Mouse (Mus musculus) layer of hippocampus, adult 9-11 months (tissue): Measurements from ENCODE around the gene Hyal3.
"Not testable (repeated sequence)": the region's sequence is repeated elsewhere in the genome, so short reads cannot be mapped to it uniquely, and the experiment has no call there.

ENCODE experiments used
- DNase-seq: peaks from one replicate; pipeline ENCODE4 v3.0.0; 2022

Gene Hyal3

DNA sequence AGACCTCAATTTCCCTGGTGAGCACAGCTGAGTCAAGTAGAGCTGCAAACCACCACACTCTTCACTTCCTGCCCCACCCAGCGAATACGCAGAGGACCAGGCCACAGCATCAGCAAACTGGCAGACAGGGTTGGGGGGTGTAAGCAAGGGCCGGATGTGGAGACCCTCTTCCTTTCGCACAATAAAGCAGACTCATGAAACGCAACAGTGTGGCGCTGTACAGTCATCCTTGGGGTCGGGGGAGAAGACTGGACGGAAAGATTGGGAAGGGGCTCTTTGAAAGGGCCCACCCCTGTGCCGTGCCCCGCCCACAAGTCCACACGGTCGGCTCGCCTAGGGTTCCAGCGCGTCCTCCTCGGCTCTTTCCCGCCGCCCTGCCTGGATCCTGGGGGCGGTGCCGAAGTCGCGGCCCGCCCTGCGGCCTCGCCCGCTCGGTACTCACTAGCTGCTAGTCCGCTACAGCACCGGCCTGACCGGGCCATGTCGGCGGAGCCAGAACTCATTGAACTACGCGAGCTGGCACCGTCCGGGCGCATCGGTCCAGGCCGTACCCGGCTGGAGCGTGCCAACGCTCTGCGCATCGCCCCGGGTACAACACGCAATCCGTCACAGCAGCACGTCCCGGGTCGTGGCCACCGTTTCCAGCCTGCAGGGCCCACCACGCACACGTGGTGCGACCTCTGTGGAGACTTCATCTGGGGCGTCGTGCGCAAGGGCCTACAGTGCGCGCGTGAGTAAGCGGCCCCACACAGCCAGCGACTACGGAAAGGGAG, 29.3 kb upstream of the Hyal3 start, which contains the start of gene Rassf1:
Gene Rassf1 (plus strand): TSS at position 439 of the 773 bp plus-strand sequence.
- DNase-seq, result no peak

DNA sequence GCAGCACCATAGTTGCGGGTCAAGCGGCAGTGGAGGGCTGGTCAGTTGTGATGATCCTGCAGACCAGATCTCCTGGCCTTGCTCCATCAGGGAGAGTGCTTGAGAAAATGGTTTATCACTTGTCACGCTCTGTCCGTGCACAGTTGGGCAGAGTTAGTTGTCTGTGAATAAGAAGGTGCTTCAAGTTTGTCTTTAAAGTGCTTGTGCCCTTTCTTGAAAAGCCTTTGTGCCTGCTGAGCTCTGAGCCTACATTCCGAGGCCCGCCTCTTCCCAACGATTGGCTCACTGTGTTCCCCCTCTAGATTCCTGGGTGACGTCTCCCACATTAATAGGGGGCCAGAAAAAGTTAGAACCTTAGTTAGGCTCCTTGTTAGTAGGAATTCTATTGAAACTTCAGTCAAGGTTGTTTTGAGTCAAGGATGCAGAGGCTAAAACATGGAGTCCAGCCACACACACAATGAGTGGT, 28.7 kb upstream of the Hyal3 start:
- no peak for DNase-seq

DNA sequence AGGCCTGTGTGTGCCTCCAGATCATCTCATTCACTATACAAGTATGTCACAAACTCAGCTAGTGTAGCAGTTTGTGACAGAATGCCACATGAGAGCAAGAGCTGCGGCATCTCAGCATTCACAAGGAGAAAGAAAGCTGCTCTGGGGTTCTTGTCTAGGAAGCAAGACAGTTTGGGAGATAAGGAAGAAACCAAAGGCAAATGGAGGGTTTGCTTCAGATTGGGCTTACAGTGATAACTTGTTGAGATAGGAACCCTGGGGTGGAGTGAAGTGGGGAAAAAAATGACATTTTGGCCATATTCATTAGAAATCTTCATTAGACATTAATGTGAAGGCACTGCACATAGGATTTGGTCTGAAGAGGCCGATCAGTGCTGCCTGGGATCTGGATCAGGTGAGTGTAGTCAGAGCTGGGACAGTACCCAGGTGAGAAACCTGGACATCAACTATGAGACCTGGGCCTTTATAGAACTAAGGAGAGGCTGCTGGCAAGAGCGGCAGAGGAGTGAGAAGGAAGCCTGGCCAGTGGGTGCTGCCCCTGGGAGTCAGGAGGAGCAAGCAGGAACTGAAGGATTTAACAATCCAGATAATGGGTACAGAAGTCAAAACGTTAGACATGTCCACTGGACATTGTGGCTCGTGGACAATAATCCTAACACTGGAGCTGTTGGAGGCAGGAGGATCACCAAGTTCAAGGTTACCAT, 27.8 kb upstream of the Hyal3 start:
- no peak for DNase-seq

DNA sequence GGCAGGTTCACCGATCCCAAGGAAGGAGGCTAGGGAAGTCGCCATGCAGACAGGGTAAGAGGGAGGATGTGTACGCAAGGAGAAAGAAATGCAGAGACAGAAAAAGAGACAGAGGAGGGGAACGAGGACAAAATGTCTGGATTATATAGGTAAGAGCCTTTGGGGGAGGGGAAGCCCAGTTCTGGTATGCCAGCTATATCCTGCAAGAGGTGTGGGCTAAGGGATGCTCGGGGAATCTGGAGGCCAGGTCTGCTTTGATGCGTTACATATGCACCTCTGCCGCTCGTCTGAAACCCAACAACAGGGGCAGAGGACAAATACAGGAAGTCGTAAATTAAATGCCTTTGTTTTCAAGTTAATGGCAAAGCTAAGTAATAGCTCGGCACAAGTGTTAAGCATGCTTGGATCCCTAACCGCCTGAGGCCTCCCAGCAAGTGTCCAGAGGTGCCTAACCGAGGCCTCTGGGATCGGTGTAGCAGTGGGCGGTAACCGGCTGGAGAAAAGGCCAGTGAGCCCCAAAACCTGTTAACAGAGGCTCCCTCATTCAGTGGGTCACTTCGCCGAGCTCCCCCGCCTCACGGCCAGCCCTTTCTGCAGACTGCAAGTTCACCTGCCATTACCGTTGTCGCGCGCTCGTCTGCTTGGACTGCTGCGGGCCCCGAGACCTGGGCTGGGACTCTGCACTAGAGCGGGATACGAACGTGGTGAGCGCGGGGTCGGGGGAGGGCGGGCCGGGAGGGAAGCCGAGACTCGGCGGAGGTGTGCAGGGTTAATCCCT, 26.9 kb upstream of the Hyal3 start:
- DNase-seq, result no peak

DNA sequence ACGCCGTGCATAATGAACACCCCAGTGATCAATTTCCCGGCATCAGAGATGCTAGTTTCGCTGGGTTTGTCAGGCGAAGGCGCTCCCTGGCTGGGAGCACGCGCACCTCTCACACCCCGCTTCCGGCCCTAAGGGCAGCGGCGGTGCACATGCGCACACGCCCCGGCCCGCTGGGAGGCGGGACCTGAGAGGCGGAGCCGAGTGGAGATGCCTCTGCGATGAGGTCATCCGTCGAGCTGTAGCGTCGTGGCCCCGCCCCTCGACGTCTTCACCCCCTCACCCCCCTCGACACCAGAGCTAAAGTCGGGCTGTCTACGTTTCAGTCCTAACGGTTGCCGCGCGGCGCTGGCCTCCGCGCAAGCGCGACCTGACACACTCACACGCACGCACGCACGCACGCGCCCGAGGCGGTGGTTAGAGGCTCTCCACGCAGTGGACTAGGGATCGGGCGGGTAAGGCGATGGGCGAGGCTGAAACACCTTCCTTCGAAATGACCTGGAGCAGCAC, 26.2 kb upstream of the Hyal3 start:
- DNase-seq, result peak; percentile 97

DNA sequence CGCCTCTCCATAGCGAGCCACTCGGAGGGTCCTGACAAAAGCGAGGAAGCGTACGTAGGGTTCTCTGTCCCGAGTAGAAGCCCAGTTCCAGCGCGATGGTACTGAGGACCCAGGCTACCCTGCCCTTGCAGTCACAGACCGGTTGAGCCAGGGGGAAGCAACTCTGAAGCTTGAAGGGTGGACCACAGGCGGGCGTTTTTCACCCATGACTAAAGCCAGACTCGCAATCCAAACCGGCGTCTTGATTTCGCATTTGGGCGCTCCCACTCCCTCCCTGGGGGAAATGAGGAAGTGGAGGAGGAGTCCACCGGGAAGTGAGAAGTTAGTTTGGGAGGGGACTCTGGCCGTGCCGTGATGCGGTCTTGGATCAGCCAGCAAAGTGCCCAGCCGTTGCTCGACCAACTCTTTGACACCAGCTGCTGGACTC, 25.6 kb upstream of the Hyal3 start:
- DNase-seq, result no peak

DNA sequence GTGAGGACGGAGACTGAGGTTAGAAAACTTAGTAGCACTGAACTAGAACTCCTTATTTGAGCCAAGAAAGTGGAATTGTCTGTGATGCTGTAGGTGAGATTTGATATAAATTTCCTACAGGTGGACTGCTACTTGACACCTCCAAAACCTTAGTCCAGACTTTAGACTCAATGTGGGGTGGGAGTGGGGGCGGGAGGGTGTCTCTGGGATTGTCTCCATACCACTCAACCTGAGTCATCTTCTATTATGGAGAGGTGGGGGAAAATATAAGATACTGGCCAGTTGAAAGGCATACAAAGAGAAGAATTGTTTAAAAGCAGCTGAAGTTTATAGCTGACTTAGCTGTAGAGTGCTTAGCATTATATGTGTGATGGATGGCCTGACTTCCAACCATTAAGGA, 24.9 kb upstream of the Hyal3 start:
- DNase-seq, result no peak

DNA sequence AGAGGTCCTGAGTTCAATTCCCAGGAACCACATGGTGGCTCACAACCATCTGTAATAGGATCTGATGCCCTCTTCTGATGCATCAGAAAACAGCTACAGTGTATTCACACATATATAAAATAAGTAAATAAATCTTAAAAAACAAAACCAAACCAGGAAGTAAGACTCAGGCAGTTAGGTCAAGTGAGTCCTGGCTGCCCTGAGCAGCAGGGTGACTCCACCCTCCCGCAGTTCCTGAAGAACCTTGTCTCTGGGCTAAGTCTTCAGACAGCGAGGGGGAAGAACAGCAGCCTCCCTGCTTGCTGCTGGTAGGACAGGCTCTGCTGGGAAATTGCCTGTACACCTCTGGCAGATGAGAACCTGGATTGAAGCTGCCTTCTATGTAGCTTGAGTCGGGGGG, 24.3 kb upstream of the Hyal3 start:
- no peak for DNase-seq

DNA sequence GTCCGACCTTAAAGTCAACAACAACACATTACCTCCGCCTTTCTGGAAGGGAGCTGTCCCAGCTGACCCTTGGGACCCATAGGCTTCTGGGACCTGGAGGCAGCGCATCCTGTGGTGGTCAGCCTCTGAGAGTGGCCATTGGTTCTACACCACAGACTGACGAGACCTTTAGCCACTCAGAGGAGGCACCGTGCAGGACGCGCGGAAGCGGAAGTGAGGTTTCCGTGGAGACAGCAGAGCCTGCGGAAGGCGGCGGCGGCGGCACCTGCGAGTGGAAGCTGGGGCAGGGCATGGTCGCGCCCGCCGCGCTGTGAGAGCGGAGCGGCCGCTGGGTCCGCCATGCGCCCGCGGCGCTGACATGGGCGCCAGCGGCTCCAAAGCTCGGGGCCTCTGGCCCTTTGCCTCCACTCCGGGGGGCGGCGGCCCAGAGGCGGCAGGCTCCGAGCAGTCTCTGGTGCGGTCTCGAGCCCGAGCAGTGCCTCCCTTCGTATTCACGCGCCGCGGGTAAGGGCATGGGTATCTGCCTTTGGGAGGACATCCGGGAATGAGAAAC, 17.5 kb upstream of the Hyal3 start, which contains the start of gene Tusc2:
Gene Tusc2 (plus strand): TSS at position 227 of the 553 bp plus-strand sequence.
- DNase-seq, result peak; percentile 97

DNA sequence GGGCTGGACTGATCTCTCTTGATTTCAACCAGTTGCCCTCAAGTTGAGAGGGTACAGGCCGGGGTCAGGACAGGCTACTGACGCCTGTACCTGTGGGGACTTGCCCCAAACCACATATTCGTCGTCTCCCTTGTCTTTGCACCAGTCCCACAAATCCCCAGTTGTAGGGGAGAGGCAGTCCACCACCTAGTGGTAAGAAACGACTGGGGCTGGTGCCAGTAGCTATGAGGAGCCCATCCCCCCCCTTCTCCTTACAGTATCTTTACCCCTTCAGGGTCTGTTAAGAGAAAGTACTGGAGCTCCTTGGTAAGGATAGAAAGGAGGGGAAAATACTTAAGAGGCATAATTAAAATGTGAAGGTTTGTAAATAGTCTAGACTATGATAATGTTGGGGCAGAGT, 15.1 kb upstream of the Hyal3 start:
- DNase-seq, result not testable (repeated sequence)

DNA sequence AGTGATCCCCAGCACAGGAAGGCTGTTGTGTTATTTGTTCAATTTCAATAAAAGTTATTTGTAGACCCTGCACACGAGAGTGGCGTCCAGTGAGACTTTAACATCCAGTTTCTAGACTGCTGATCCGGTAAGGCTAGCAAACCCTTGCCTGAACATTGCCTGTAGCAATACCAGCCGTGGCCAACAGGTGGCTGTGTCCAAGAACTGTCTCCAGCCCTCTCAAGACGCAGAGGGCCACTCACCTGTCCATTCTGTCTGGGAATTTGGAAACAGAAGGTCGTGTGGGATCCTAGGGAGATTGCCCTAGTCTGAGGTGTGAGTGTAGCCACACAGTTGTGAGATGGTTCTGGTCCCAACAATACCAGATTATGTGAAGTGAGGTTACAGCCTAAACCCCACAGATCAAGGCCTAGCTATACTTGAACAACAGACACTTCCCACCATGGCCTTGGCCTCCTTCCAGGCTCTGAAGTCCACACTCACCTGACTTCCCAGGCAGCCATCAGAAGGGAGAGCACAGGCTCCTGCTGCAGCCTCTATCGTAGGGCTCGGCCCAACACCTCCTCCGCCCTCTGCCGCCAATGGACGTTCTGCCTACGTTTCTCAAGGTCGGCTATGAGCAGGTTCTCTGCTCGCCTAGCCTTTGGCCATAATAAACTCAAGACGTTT, 14.4 kb upstream of the Hyal3 start:
- DNase-seq, result no peak

DNA sequence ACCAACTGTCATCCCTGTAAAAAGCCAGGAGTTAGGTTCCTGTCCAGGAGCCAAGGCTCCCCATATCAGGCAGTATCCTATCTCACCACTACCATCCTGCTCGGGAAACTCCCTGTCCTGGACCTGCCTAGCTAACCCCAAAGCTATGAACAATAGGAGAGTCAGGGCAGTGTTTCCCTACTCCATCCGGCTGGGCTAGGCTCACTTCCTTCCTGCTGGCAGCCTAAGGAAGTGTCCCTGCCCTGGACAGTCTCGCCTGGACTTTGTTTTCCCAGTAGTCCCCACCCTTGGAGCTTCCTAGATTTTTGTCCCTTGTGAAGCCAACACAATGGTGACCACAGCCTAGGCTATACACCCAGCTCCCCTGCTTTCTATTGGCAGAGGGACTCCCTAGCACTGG, 13.8 kb upstream of the Hyal3 start:
- DNase-seq, result no peak

DNA sequence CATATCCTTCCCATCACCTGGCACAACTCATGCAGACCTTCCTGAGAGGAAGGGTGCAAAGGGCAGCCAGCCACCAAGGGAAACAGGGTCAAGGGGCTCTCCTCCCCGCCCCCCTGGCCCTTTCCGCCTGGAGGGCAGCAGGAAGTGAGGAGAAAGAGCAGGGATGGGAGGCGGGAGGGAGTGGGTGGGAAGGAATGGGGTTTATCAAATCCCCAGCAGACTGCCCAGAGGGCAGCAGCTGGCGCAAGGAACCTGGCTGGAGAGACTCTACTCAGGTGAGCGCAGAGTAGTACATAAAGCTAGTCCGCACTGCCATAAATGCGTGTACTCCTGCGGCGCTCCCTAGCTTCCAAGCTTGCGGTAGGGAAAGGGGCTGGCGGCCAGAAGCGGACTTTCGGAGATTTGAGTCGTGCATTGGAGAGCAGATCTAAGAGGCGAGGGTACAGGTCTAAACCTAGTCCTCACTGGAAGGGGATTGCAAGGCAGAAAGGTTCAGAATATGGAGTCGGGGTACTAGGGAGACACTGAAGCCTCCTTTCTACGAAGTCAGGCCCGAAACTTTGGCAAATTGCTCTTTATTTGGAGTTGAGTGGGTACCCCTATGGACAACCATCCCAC, 12.8 kb upstream of the Hyal3 start, which contains the start of gene Hyal2:
Gene Hyal2 (plus strand): TSS at position 244 of the 618 bp plus-strand sequence.
- no peak for DNase-seq

DNA sequence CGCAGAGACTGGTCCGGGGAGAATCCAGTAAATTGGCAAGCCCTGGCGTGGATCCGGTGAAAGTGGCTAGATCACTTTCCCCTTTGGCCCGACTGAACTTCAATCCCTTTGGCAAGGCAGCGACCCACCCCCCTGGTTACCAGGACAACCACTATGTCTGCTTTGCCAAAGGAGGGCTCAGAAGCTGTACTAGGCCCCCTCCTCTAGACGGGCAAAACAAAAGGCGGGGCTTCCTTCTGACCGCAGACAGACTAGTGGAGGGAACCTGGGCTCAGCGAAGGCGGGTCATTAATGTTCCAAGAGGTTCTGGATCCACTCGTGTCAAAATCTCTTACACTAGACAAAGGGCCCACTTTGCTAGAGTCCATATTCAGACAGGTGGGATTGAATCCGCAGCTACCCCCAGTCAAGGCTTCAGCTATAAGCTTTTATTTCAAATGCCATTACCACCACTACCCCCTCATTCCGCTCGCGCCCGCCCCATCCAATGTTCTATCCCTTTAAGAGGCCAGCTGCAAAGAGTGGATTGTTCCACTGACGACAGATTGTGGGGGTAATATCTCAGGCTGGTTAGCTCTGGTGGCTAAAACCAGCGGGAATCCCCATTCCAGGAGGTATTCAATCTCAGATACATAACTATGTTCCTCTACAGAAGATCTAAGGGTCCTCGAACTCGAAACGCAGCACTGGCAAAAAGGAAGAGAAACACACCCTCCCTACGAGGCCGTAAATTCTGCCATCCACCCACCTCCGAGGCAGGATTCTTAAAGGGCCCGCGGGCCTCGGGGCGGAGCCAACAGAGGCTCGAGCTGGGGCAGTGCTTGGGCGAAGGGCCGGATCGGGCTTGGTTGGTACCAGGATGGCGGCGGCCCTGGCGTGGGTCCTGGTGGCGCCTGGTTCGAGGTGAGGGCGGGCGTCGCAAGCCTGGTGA, 12.0 kb upstream of the Hyal3 start:
- DNase-seq, result peak; percentile 87

DNA sequence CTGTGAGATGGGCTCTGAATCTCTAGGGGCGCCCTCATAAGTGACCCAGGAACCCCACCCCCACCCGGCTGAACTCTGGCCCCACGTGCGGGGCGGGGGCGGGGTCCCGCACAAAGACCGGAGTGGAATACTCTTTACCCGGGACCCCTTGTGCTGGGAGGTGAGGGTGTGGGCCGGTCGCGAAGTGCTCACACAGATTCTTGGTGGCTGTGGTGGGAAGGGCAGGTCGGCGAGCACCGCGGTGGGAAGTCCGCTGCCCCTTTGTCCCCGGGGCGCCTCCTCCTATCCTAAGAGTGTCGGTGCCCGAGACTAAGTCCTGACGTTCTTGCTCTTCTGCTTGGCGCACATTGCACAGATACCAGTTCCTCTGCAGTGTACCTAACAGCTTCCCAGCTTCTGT, 11.3 kb upstream of the Hyal3 start:
- DNase-seq, result no peak

DNA sequence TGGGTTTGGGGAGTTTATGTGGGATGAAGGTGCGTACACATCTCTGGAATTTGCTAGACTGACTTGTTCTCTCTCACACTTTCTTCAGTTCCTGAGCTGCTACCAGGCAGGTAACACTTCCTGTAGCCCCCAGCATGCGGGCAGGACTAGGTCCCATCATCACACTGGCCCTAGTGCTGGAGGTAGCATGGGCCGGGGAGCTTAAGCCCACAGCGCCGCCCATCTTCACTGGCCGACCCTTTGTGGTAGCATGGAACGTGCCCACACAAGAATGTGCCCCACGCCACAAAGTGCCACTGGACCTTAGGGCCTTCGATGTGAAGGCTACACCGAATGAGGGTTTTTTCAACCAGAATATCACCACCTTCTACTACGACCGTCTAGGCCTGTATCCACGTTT, 10.6 kb upstream of the Hyal3 start:
- no peak for DNase-seq

DNA sequence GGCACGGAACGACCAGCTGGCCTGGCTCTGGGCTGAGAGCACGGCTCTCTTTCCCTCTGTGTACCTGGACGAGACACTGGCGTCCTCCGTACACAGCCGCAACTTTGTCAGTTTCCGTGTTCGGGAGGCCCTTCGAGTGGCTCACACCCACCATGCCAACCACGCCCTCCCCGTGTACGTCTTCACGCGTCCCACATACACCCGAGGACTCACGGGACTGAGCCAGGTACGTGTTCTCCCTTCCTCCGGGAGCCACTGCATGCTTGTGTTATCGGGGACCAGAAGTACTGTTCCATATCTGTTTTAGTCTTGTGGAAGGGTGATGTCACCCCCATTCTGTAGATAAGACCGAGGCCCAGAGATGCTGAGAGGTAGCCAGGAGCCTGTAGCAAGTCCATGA, 9.8 kb upstream of the Hyal3 start:
- no peak for DNase-seq

DNA sequence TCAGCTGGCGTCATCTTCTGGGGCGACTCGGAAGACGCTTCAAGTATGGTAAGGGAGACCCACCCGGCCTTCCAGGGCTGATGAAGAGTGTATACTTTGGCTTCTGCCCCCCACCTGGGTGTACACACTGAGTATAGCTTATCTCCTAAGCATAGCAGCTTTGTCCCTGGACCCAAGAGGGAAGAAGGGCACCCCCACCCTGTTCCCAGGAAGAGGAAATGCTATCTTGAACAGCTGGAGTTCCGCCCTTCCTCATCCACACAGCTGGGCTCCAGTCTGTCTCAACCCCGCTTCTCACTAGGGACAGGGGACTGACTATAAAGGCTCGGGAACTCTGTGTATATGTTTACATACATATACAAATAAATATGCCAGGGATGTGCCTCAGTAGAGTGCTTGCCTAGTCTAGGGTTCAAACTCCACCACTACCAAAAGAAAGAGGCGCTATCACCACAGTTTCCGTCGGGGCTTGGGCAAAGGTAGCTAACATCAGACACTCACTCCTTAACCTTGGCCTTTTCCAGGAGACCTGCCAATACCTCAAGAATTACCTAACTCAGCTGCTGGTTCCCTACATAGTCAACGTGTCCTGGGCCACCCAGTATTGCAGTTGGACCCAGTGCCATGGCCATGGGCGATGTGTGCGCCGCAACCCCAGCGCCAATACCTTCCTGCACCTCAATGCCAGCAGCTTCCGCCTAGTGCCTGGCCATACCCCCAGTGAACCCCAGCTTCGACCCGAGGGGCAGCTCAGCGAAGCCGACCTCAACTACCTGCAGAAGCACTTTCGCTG, 8.9 kb upstream of the Hyal3 start:
- DNase-seq, result no peak

DNA sequence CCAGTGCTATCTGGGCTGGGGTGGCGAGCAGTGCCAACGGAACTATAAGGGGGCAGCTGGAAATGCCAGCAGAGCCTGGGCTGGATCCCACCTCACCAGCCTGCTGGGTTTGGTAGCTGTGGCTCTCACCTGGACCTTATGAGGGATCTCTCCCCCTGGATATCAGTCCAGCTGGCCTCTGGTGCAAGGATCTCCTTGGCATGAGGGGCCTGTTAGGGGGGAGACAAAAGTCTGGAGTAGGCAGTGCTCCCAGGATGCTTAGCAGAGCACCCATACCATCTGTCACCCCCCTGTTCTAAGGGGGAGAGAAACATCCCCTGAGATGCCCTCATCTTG, 8.3 kb upstream of the Hyal3 start:
- DNase-seq, result no peak

DNA sequence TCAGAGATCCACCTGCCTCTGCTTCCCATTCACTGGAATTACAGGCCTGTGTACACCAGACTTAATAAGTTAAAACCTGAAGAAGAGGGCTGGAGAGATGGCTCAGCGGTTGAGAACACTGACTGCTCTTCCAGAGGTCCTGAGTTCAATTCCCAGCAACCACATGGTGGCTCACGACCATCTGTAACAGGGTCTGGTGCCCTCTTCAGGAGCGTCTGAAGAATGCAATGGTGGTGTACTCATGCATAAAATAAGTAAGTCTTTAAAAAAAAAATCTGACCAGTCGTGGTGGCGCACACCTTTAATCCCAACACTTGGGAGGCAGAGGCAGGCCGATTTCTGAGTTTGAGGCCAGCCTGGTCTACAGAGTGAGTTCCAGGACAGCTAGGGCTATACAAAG, 6.8 kb upstream of the Hyal3 start:
- not testable (repeated sequence) for DNase-seq
